Mouse (Mus musculus): ENCODE data around the gene Bcan.
A peak's percentile ranks its signal among the peaks of the same experiment; 100 is the strongest.

The Bcan gene

GRCm38 (mm10) chr3:87996971-87997614, 2.9 kb downstream of the Bcan start:
- peak; percentile 69 for DNase-seq (ENCODE audit: low read depth, low spot score)

- no peak for DNase-seq (ENCODE audit: low read depth, low spot score)
Measured at GRCm38 (mm10) chr3:87996401-87996800, 3.6 kb downstream of the Bcan start.

GRCm38 (mm10) chr3:87995331-87995730, 4.7 kb downstream of the Bcan start:
- no peak for DNase-seq (ENCODE audit: low read depth, low spot score)

GRCm38 (mm10) chr3:87993436-87993835, 6.6 kb downstream of the Bcan start:
- peak; percentile 96 for DNase-seq (ENCODE audit: low read depth, low spot score)

- DNase-seq (ENCODE audit: low read depth, low spot score): no peak
Measured at GRCm38 (mm10) chr3:87989935-87990334, 10.1 kb downstream of the Bcan start.

- DNase-seq (ENCODE audit: low read depth, low spot score): no peak
Measured at GRCm38 (mm10) chr3:87988068-87988467, 12.0 kb downstream of the Bcan start.

GRCm38 (mm10) chr3:87987633-87988032, 12.4 kb downstream of the Bcan start:
- peak; percentile 92 for DNase-seq (ENCODE audit: low read depth, low spot score)

GRCm38 (mm10) chr3:87986868-87987267, 13.2 kb downstream of the Bcan start:
- DNase-seq (ENCODE audit: low read depth, low spot score): peak; percentile 97

- no peak for DNase-seq (ENCODE audit: low read depth, low spot score)
Measured at GRCm38 (mm10) chr3:87985505-87986320, 14.3 kb downstream of the Bcan start.

- DNase-seq (ENCODE audit: low read depth, low spot score): no peak
Measured at GRCm38 (mm10) chr3:87984094-87984493, 15.9 kb downstream of the Bcan start.

GRCm38 (mm10) chr3:87983627-87984026, 16.4 kb downstream of the Bcan start:
- no peak for DNase-seq (ENCODE audit: low read depth, low spot score)

GRCm38 (mm10) chr3:87982836-87983601, 17.0 kb downstream of the Bcan start:
- DNase-seq (ENCODE audit: low read depth, low spot score): no peak

- no peak for DNase-seq (ENCODE audit: low read depth, low spot score)
Measured at GRCm38 (mm10) chr3:87981894-87982835, 17.9 kb downstream of the Bcan start.

- no peak for DNase-seq (ENCODE audit: low read depth, low spot score)
Measured at GRCm38 (mm10) chr3:87981214-87981760, 18.7 kb downstream of the Bcan start.

- DNase-seq (ENCODE audit: low read depth, low spot score): no peak
Measured at GRCm38 (mm10) chr3:87980728-87981127, 19.3 kb downstream of the Bcan start.

- DNase-seq (ENCODE audit: low read depth, low spot score): no peak
Measured at GRCm38 (mm10) chr3:87980085-87980484, 19.9 kb downstream of the Bcan start.

GRCm38 (mm10) chr3:87979493-87979892, 20.5 kb downstream of the Bcan start:
- no peak for DNase-seq (ENCODE audit: low read depth, low spot score)

GRCm38 (mm10) chr3:87974381-87974987, 25.5 kb downstream of the Bcan start:
- DNase-seq (ENCODE audit: low read depth, low spot score): peak; percentile 99

GRCm38 (mm10) chr3:87973593-87974380, 26.2 kb downstream of the Bcan start:
- no peak for DNase-seq (ENCODE audit: low read depth, low spot score)

GRCm38 (mm10) chr3:87972776-87973175, 27.3 kb downstream of the Bcan start:
- DNase-seq (ENCODE audit: low read depth, low spot score): no peak

All from ES-CJ7 (cell line).